25 mouse cellular contexts compared by ENCODE assay signal in the genomic region with DNA sequence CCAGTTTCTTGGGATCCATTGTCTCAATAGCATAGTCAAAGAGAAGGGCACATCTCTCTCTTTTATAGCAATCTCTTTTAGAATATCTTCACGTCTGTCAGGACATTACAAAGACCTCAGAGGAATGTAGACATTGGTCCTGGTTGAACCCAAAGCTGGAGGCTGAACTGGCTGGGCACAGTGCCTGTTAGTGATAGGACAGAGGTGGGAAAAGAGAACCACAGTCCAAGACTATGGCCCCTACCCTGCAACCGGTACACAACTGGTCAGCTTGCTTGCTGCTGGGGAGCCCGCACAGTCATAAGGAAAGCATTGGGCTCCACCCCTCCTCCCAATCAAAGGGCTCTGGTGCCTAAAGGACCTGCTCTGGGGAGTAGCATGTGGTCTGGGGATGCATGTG.
DNase-seq lines count a peak whose midpoint lies in the region; ATAC-seq and TF ChIP-seq lines count a peak whose summit lies in the region.
"Had no signal": no experiment of that assay in that cellular context is flagged by ENCODE, and none has a peak within 500 bp of the region (broad histone marks: within the 10 kb centered on the region; RNA-seq: fewer than 3 reads in every experiment).

No protein-coding gene starts in this region.

- H3K9me3 ChIP-seq in heart, embryonic 10.5 days, result no peaks in the 10 kb centered on the region
- no peaks in the 10 kb centered on the region for H3K9me3 ChIP-seq in heart, embryonic 15.5 days (replicated peaks)
- H3K9me3 ChIP-seq in hindbrain, embryonic 10.5 days, result no peaks in the 10 kb centered on the region
- H3K9me3 ChIP-seq: forebrain, embryonic 10.5 days; forebrain, embryonic 13.5 days had no signal

- ATAC-seq in heart, embryonic 15.5 days (replicated peaks; ENCODE audit: insufficient number of reproducible peaks, insufficient read depth, low FRiP score, low read depth), result no peak
- ATAC-seq: forebrain, embryonic 13.5 days; forebrain, embryonic 16.5 days; hindbrain, postnatal 0 days; inflammation-experienced regulatory T-cells, adult 6 months; intestine, embryonic 16.5 days; Patski had no signal

- H3K27me3 ChIP-seq in heart, embryonic 10.5 days (ENCODE audit: insufficient read depth, poor library complexity, severe bottlenecking), result no peaks in the 10 kb centered on the region
- no peaks in the 10 kb centered on the region for H3K27me3 ChIP-seq in heart, adult 2 months (ENCODE audit: control insufficient read depth, insufficient read depth, low read length)
- H3K27me3 ChIP-seq in heart, embryonic 15.5 days, result no peaks in the 10 kb centered on the region
- no peaks in the 10 kb centered on the region for H3K27me3 ChIP-seq in hindbrain, embryonic 10.5 days (ENCODE audit: insufficient read depth, poor library complexity, severe bottlenecking)
- H3K27me3 ChIP-seq: forebrain, embryonic 13.5 days; Patski had no signal

- no peak overlapping the region for H3K4me2 ChIP-seq in heart, embryonic 15.5 days
- H3K4me2 ChIP-seq: forebrain, embryonic 13.5 days; hindbrain, embryonic 14.5 days had no signal

- WGBS in heart, embryonic 10.5 days, result 76% methylated on average over 3 of the region's 3 CpGs
- whole genome bisulfite sequencing in heart, adult 2 months, result 50% methylated on average over 3 of the region's 3 CpGs
- WGBS in heart, embryonic 15.5 days, result 53% methylated on average over 3 of the region's 3 CpGs
- WGBS in hindbrain, embryonic 10.5 days, result 83% methylated on average over 3 of the region's 3 CpGs

- TF ChIP-seq POLR2A in heart, adult 2 months (IDR thresholded peaks at IDR 0.05; ENCODE audit: insufficient read depth, low read depth, low read length), result no peak

- TF ChIP-seq CTCF in heart, adult 2 months (IDR thresholded peaks at IDR 0.05), result no peak

- peaks cover 57% of the 10 kb centered on the region for H3K4me1 ChIP-seq in heart, embryonic 10.5 days
- H3K4me1 ChIP-seq in heart, adult 2 months (ENCODE audit: control insufficient read depth, insufficient read depth, low read length), result peaks cover 7% of the 10 kb centered on the region
- H3K4me1 ChIP-seq in heart, embryonic 15.5 days (replicated peaks), result peaks cover 60% of the 10 kb centered on the region
- peaks cover 11% of the 10 kb centered on the region for H3K4me1 ChIP-seq in hindbrain, embryonic 10.5 days (replicated peaks)

- TF ChIP-seq EP300 in heart, adult 2 months (IDR thresholded peaks at IDR 0.05; ENCODE audit: insufficient read depth, low read depth, low read length), result no peak

- H3K36me3 ChIP-seq in heart, embryonic 10.5 days, result peaks cover 39% of the 10 kb centered on the region
- H3K36me3 ChIP-seq in heart, adult 2 months (ENCODE audit: control insufficient read depth, insufficient read depth, low read length), result no peaks in the 10 kb centered on the region
- peaks cover 10% of the 10 kb centered on the region; the same call in 1 of the 2 replicates for H3K36me3 ChIP-seq in heart, embryonic 15.5 days
- no peaks in the 10 kb centered on the region for H3K36me3 ChIP-seq in hindbrain, embryonic 10.5 days
- H3K36me3 ChIP-seq: forebrain, embryonic 10.5 days; G1E had no signal

- H3K4me3 ChIP-seq in heart, embryonic 10.5 days, result no peak overlapping the region
- no peak overlapping the region for H3K4me3 ChIP-seq in heart, adult 2 months
- no peak overlapping the region for H3K4me3 ChIP-seq in heart, embryonic 15.5 days
- H3K4me3 ChIP-seq in hindbrain, embryonic 10.5 days, result no peak overlapping the region
- H3K4me3 ChIP-seq: forebrain, embryonic 10.5 days; forebrain, embryonic 13.5 days; gastrocnemius, adult 2 months had no signal

- H3K27ac ChIP-seq in heart, embryonic 10.5 days, result peak overlapping the region; percentile 62; the same call in 1 of the 2 replicates
- no peak overlapping the region for H3K27ac ChIP-seq in heart, adult 2 months
- H3K27ac ChIP-seq in heart, embryonic 15.5 days, result peak overlapping the region; percentile 62
- H3K27ac ChIP-seq in hindbrain, embryonic 10.5 days, result no peak overlapping the region
- H3K27ac ChIP-seq: forebrain, embryonic 10.5 days; forebrain, embryonic 13.5 days; gastrocnemius, adult 2 months; hindbrain, embryonic 14.5 days; hindbrain, postnatal 0 days had no signal

- no peak for DNase-seq in heart, embryonic 10.5 days (ENCODE audit: low spot score)
- no peak for DNase-seq in heart, adult 2 months
- DNase-seq in heart, adult 18-20 months, result no peak
- DNase-seq in heart, postnatal 10 days, result peak; percentile 47 to 57
- DNase-seq in heart, adult 11 months, result no peak
- no peak for DNase-seq in hindbrain, embryonic 10.5 days (ENCODE audit: low spot score)
- DNase-seq: adrenal gland, postnatal 10 days; adrenal gland, postnatal 36 days; cerebellum, adult 18-20 months; cerebellum, adult 9-10 months; cerebellum, postnatal 14 days; gastrocnemius, adult 2 months; gastrocnemius, postnatal 14 days; kidney, adult 18-20 months; kidney, adult 9 months had no signal

- H3K9ac ChIP-seq in heart, adult 2 months (ENCODE audit: low read depth, low read length), result no peak overlapping the region
- H3K9ac ChIP-seq in heart, embryonic 15.5 days, result no peak overlapping the region
- H3K9ac ChIP-seq: forebrain, embryonic 13.5 days; hindbrain, embryonic 14.5 days had no signal

- no peaks in the 10 kb centered on the region for H3K79me2 ChIP-seq in heart, adult 2 months (replicated peaks; ENCODE audit: control insufficient read depth, insufficient read depth, low read length)

- intact Hi-C loops in heart, adult 2 months (cut with DNase I), result no loop called here
- intact Hi-C loops in heart, postnatal 10 days (cut with DNase I), result no loop called here

Comparison
In these comparisons a context has a peak if more than half of its experiments do, and no peak if none do; other contexts are left out.
1. DNase-seq: peak in heart, postnatal 10 days (2 of 2); none in heart, embryonic 10.5 days (single experiment), heart, adult 2 months (0 of 2), heart, adult 18-20 months (0 of 2), heart, adult 11 months (single experiment) and hindbrain, embryonic 10.5 days (single experiment).
2. H3K27ac ChIP-seq: peak in heart, embryonic 10.5 days (single experiment) and heart, embryonic 15.5 days (single experiment); none in heart, adult 2 months (single experiment) and hindbrain, embryonic 10.5 days (single experiment).